Mouse (Mus musculus) neural tube, embryonic 14.5 days (tissue): ENCODE measurements at regions not wholly inside any gene's neighbourhood (a gene's known extent, or its start where the extent isn't known, plus 50 kb on each side); places are given as distances from the start of the nearest gene placed in this dataset.
A peak's percentile ranks its signal among the peaks of the same experiment; 100 is the strongest.

Experiments
- ATAC-seq: fragments of 200-750 bp; cut with Nextera tagmentation; 2 replicates; pipeline ENCODE4 v1.8.0; 2017; ENCODE audit warnings: low read depth, mild to moderate bottlenecking, moderate TSS enrichment, moderate library complexity
- H3K27ac ChIP-seq: fragments of 300-500 bp; sonication (generic); 2 replicates; pipeline ENCODE4 v1.5.1; 2014; ENCODE audit warnings: low read depth, mild to moderate bottlenecking, control low read depth, low read length, moderate library complexity, mixed read lengths
- H3K27me3 ChIP-seq: fragments of 300-500 bp; sonication (generic); 2 replicates; pipeline ENCODE4 v1.6.1; 2014; ENCODE audit warnings: low read length; ENCODE audit not compliant: control insufficient read depth, insufficient read depth
- H3K36me3 ChIP-seq: fragments of 300-500 bp; sonication (generic); 2 replicates; pipeline ENCODE4 v1.6.1; 2014; ENCODE audit warnings: low read length, mixed read lengths; ENCODE audit not compliant: control insufficient read depth, insufficient read depth
- H3K4me1 ChIP-seq: fragments of 300-500 bp; sonication (generic); 2 replicates; pipeline ENCODE4 v1.6.1; 2014; ENCODE audit warnings: low read length; ENCODE audit not compliant: control insufficient read depth, insufficient read depth
- H3K4me2 ChIP-seq: fragments of 300-500 bp; sonication (generic); 2 replicates; pipeline ENCODE4 v1.6.1; 2014; ENCODE audit warnings: mild to moderate bottlenecking, low read depth, low read length, control low read depth
- H3K4me3 ChIP-seq: fragments of 300-500 bp; sonication (generic); 2 replicates; pipeline ENCODE4 v1.5.1; 2014; ENCODE audit warnings: low read depth, low read length, control low read depth, mixed read lengths
- H3K9ac ChIP-seq: fragments of 300-500 bp; sonication (generic); replicated peaks from 2 replicates; pipeline ENCODE4 v1.6.1; 2014; ENCODE audit warnings: low read depth, mild to moderate bottlenecking, control low read depth, low read length, mixed read lengths
- H3K9me3 ChIP-seq: fragments of 300-500 bp; sonication (generic); 2 replicates; pipeline ENCODE4 v1.6.1; 2016; ENCODE audit warnings: low read length; ENCODE audit not compliant: control insufficient read depth
- WGBS: fragments of 180-500 bp; shearing (Covaris S2); extraction: QIAGEN DNeasy Blood & Tissue Kit; methylation state at CpG from one replicate; pipeline ENCODE4 v1.1.7; 2014; 5-methylcytosine and 5-hydroxymethylcytosine counted together

DNA sequence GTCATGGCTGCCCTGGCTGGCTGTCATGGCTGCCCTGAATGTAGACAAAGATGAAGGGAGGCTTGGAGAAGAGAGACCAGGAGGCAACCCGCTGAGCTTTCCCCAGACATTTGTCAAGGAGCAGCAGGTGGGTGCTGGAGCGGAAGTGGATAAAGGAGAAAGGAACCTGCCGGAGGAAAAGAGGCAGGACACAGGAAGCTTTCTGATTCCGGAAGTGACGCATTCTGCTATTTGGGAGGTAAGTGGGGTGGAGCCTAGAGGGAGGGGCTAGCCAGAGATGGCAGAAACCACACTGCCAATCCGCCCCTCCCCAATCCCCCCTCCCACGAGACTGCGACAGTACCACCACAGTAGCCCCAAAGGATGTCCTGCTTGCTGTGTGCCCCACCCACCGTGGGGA is 80.1 kb downstream of the Gm572 start:
- Histone ChIP-seq H3K4me3 (no peak overlapping the region), H3K27ac (no peak overlapping the region), H3K36me3 (no peaks in the 10 kb centered on the region), H3K9ac (no peak overlapping the region), H3K27me3 (no peaks in the 10 kb centered on the region), H3K4me1 (peaks cover 4% of the 10 kb centered on the region; the same call in 1 of the 2 replicates), H3K4me2 (no peak overlapping the region), H3K9me3 (no peaks in the 10 kb centered on the region)
- WGBS, result 76% methylated on average over 9 of the region's 9 CpGs
- no peak for ATAC-seq

DNA sequence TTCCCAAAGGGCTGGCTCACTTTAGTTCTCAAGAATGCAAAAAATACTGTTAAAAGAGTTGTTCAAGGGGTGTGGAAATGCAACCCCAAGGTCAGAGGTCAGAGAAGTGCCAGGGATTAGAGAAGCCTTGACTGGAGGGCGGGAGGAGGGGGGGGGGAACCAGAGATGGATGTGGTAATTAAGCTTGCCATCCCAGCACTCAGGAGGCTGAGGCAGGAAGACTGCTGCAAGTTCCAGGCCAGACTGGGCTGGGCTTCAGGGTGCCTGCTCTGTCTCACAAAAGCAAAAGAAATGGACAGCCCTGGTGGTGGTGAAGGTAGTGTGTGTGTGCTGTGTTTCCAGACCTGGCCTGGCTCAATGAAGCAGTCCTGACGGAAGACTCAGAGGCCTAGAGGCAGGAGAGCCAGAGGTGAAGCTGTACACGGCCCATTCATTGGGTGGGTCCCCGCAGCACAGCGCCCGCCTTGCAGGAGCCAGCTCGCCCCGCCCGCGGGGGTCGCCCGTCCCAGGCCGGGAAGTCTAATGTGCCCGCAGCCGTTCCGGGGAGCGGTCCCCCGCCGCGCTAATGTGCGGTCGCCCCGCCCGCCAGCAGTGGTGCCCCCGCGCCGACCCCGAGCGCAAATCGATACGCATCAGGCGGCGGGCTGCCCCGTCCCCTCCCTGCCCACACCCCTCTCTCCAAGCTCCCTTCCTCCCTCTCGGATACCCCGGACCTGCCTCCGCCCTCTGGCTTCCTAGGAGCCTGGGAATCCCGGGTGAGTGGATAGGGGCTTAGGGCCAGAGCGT is 80.1 kb upstream of the Casz1 start:
- H3K4me3 ChIP-seq, result peak overlapping the region; percentile 10; the same call in 1 of the 2 replicates
- H3K4me1 ChIP-seq, result peaks cover 4% of the 10 kb centered on the region; the same call in 1 of the 2 replicates
- WGBS, result 4% methylated on average over 25 of the region's 39 CpGs
- H3K9me3 ChIP-seq, result no peaks in the 10 kb centered on the region
- H3K4me2 ChIP-seq, result peak overlapping the region; percentile 51
- H3K36me3 ChIP-seq, result no peaks in the 10 kb centered on the region
- ATAC-seq, result peak; percentile 58
- no peak overlapping the region for H3K27ac ChIP-seq
- no peaks in the 10 kb centered on the region for H3K27me3 ChIP-seq
- H3K9ac ChIP-seq, result peak overlapping the region; percentile 37; the same call in 1 of the 2 replicates

DNA sequence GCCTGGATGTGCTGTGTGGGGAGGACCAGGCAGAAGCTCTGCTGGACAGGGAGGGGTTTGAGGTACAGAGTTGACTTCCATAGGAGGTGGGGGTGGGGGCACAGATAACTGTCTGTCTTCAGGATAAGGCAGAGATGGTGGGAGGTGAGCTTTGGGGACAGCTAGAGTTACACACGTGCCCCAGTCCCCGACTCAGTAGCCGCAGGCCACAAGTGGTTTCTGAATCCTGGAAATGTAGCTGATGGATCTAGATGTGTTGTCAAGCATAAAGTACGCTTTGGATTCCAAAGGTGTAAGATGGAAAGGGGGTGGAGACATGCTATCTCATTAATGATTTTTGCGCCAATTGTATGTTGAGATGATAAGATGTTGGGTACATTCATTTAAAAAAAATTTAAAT is 75.4 kb upstream of the Casz1 start:
- Histone ChIP-seq H3K27me3 (no peaks in the 10 kb centered on the region), H3K9ac (no peak overlapping the region), H3K4me2 (no peak overlapping the region), H3K36me3 (no peaks in the 10 kb centered on the region), H3K9me3 (no peaks in the 10 kb centered on the region), H3K4me3 (no peak overlapping the region), H3K27ac (no peak overlapping the region), H3K4me1 (peaks cover 4% of the 10 kb centered on the region; the same call in 1 of the 2 replicates)
- ATAC-seq, result no peak
- 95% methylated on average over 5 of the region's 5 CpGs for WGBS

DNA sequence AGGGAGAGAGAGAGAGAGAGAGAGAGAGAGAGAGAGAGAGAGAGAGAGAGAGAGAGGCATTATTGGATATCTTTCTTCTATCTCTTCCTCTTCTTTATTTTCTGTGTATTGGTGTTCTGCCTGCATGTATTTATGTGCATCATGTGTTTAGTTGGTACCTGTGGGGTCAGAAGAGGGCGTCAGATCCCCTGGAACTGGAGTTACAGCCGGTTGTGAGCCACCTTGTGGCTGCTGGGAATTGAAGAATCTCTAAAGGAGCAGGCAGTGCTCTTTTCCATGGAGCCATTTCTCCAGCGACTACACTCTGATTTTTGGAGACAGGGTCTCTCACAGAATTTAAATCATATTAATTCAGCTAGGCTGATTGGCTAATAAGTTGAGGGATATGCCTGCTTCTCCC is 72.6 kb upstream of the Casz1 start:
- 55% methylated on average over 3 of the region's 3 CpGs for WGBS
- Histone ChIP-seq H3K9me3 (no peaks in the 10 kb centered on the region), H3K27me3 (no peaks in the 10 kb centered on the region), H3K4me3 (no peak overlapping the region), H3K4me1 (no peaks in the 10 kb centered on the region), H3K27ac (no peak overlapping the region), H3K9ac (no peak overlapping the region), H3K36me3 (no peaks in the 10 kb centered on the region), H3K4me2 (no peak overlapping the region)
- no peak for ATAC-seq

DNA sequence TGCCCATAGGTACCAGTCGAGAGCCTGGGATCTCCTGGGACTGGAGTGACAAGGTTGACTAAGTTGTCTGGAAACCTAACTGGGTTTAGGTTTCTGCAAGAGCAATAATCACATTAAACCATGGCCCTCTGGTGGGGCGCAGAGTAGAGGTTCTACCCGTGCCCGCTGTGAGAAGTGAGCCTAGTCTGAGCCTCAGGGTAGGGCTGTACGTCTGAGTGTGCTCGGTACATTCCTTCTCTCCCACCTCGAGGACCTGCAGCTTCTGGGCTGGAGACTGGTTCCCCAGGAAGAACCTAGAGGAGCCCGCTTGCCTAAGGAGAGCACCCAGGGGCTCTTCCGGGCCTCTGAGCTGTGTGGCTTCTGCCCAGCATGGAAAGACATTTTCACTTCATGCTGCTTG is 70.2 kb upstream of the Casz1 start:
- no peaks in the 10 kb centered on the region for H3K4me1 ChIP-seq
- H3K4me2 ChIP-seq, result no peak overlapping the region
- no peaks in the 10 kb centered on the region for H3K36me3 ChIP-seq
- no peaks in the 10 kb centered on the region for H3K9me3 ChIP-seq
- WGBS, result 87% methylated on average over 9 of the region's 9 CpGs
- ATAC-seq, result no peak
- H3K27me3 ChIP-seq, result no peaks in the 10 kb centered on the region
- no peak overlapping the region for H3K9ac ChIP-seq
- no peak overlapping the region for H3K27ac ChIP-seq
- no peak overlapping the region for H3K4me3 ChIP-seq

DNA sequence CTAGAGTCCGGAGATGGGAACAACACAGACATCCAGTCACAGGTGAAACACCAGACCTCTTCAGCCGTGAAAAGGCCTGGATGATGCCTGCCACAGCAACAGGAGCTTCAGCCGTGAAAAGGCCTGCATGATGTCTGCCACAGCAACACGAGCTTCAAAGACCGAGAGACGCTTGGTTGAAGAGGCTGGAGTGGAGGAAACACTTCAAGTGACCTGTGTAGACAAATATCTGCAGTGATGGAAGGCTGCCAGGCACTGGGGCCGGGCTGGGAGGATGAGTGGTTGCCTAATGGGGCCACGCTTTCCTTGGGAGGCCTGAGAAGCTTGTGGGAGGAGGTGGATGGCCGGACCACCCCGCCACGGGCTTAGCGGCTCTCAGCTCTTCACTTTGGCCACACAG is 69.7 kb upstream of the Casz1 start:
- H3K27me3 ChIP-seq, result no peaks in the 10 kb centered on the region
- no peak overlapping the region for H3K27ac ChIP-seq
- no peaks in the 10 kb centered on the region for H3K4me1 ChIP-seq
- ATAC-seq, result no peak
- no peak overlapping the region for H3K4me2 ChIP-seq
- H3K36me3 ChIP-seq, result no peaks in the 10 kb centered on the region
- 77% methylated on average over 12 of the region's 12 CpGs for WGBS
- no peaks in the 10 kb centered on the region for H3K9me3 ChIP-seq
- H3K9ac ChIP-seq, result no peak overlapping the region
- H3K4me3 ChIP-seq, result no peak overlapping the region

DNA sequence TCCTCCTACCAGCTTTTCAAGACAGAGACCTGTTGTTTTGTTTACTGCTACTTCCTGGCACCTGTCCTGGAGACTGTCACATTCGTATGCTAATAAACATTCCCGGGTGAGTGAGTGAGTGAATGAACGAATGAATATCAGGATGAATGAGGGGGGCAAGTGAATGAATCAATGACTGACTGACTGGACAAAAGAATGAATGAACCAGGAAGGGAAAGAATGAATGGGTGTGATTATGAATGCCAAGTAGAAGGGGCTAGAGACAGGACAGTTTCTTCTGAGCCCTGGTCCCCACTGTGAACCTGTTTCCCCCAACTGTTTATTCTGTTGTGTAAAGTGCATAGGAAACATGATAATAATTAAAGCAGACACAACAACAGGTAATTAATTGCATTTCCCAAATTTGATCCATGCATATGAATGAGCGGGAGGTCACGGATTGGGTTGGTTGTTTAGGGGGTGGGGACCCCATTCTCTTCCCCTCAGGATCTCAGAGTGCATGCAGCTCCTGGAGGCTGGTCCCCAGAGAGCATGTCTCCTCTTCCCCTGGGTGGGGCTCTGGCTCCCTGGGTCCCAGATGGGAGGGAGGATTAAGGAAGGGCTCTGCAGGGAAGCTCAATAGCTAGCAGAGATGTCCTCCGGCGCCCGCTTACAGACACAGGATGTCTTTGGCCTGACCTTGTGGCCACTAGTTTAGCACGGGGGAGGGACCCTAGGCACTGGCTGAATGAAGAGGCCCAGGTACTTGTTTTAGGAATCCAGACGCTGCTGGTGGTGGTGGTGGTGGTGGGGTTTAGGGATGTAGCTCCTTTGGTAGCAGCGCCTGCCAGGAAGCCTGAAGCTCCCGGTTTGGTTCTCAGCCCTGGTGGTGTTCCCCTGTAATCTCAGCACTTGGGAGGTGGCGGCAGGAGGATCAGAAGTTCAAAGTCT is 65.4 kb upstream of the Casz1 start:
- Histone ChIP-seq H3K27ac (no peak overlapping the region), H3K9me3 (no peaks in the 10 kb centered on the region), H3K27me3 (no peaks in the 10 kb centered on the region), H3K9ac (no peak overlapping the region), H3K4me2 (no peak overlapping the region), H3K4me1 (peaks cover 12% of the 10 kb centered on the region; the same call in 1 of the 2 replicates), H3K36me3 (no peaks in the 10 kb centered on the region), H3K4me3 (no peak overlapping the region)
- WGBS, result 32% methylated on average over 13 of the region's 13 CpGs
- ATAC-seq, result no peak

DNA sequence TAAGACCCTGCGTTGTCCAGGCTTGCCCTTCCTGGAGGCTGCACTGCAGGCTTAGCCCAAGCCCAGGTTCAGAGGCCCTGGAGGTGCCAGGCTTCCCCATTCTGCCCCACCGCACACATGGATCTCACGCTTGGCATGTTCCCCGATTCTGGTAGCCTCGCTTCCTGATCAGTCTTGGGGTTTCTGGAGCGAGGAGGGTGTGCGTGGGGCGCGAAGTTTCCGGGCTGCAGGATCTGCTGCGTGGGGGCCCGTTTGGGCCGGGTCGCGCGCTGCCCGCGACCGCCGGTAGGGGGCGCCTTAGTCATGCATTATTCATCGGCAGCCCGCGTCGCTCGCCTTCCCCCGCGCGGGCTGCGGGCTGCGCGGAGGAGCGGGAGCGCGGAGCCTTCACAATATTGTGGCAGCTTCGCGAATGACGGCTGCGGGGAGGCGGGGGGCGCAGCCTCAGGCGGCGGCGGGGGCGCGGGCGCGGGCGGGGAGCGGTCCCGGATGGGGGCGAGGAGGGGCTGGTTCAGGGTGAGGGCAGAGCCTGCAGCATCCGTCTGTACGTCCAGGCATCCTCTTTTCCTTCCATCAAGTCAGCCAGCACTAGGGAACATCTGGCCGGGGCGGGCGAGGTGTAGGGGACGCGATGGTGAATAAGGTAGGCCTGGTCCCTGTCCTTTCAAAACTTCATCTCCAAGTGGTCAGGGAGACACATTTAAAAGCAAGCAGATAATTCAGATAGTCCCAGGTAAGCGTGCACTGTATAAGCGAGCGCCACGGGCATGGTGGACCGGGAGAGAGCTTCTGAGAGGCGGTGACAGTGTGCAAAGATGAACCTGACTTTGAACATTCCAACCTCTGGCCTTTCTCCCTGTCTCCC is 61.4 kb upstream of the Casz1 start:
- Histone ChIP-seq H3K4me2 (peak overlapping the region; percentile 73), H3K9me3 (no peaks in the 10 kb centered on the region), H3K36me3 (no peaks in the 10 kb centered on the region), H3K4me1 (peaks cover 27% of the 10 kb centered on the region; the same call in 1 of the 2 replicates), H3K4me3 (peak overlapping the region; percentile 34), H3K27me3 (no peaks in the 10 kb centered on the region), H3K9ac (peak overlapping the region; percentile 55), H3K27ac (peak overlapping the region; percentile 57)
- 3% methylated on average over 62 of the region's 65 CpGs for WGBS
- peak; percentile 74 for ATAC-seq
